Mouse (Mus musculus) urinary bladder, postnatal 14 days (tissue): Measurements from ENCODE around the gene Hibadh.
"Not testable (repeated sequence)": the region's sequence is repeated elsewhere in the genome, so short reads cannot be mapped to it uniquely, and the experiment has no call there.

Experiments
- DNase-seq: peaks from one replicate; pipeline ENCODE4 v3.0.0; 2021; ENCODE audit warnings: low spot score

The Hibadh gene

DNA sequence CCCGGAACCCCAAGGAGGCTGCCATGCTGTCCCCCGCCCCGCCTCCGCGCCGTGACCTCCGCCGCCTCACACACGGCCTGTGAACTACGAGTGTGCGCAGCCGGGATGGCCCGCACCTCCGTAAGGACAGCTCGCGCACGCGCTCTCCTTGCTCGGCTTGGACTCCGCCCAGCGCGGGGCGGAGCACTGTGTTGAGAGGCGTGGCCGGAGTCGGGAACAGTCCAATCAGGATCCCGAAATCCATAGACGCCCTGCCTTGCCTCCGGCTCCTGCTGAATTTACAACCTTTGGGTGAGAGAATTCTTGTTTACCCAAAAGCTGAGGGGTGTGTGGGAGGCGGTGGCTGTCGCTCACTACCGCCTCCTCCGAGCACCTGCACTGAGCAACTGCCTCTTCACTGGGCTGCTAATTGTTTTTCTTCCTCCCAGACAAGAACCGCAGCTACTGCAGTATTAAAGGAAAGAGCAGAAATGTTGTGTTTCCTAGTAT, at the start of gene Hibadh:
Gene Hibadh (minus strand): TSS at position 166 of the 489 bp plus-strand sequence.
- peak; percentile 97 for DNase-seq

- no peak for DNase-seq
These were observed 46.8 kb upstream of the Hibadh start for GRCm38 (mm10) chr6:52686901-52687500.

DNA sequence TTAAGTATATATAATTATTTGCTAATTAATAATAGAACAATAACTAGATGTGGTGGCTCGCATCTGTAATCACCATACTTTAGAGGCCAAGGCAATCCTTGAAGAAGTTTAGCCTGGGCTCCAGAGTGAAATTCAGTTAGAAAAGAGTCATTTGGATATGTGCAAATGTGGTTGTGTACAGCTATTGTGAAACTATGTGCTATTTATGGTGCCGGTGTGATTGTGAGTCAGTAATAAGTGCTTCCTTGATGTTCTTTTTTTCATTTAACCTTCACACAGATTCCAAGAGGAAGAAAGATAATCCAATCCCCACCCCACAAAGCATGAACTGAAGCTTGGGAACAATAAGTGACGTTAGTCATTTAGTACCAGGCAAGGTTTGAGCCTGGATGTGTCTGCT, 42.4 kb upstream of the Hibadh start:
- DNase-seq: no peak

GRCm38 (mm10) chr6:52681847-52682485, 41.8 kb upstream of the Hibadh start:
- DNase-seq: no peak

- DNase-seq: no peak
These were observed 40.4 kb upstream of the Hibadh start for GRCm38 (mm10) chr6:52680458-52681032.

DNA sequence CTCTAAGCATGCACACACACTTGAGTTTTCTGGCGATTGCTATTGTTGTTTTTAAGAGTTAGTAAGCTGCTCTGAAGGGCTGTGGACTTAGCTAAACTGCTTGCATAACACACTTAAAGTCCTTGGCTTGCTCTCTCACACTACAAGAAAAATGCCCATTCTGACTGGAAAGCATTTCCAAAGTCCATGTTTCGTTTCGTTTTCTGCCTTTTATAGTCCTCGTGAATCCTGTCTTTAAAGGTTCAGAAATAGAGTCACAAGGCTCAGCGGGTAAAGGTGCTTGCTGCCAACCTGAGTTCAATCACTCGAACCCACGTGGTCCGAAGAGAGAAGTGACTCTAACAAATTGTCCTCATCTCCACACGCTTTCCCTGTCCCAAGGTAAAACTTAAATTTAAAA, 39.4 kb upstream of the Hibadh start:
- DNase-seq: no peak

- not testable (repeated sequence) for DNase-seq
These were observed 37.3 kb upstream of the Hibadh start for GRCm38 (mm10) chr6:52677534-52677933.

DNA sequence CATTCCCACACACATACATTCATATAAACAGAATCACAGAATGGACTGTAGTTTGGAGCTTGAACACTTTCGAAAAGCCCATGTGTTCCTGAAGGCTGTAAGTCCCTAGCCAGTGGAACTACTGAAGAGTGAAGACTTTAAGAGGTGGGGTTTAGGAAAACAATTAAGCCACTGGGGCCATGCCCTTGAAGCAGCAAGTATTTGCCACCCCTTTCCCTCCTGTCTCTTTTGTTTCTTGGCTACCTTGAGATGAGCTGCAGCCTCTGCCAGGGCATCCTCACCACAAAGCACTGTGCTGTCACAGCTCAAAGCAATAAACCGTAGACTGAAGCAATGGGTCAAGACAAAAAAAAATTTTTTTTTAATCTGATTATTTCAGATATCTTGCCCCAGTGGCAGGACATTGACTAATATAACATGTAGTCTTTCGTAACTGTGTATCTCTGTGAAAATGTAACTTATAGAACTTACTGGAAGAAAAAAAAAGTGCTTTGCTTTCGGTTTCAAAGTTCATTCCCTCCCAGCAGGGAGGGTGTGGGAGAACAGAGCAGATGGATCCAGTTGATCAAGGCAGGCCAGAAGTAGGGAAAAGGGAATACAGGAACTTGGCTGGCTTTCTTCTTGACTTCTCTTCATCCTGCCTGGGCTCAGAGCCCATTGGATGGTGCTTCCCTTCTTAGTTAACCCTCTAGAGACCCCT, 35.2 kb upstream of the Hibadh start:
- peak; percentile 46 for DNase-seq

- peak; percentile 10 for DNase-seq
These were observed 34.4 kb upstream of the Hibadh start for GRCm38 (mm10) chr6:52674541-52674940.

GRCm38 (mm10) chr6:52673706-52674105, 33.5 kb upstream of the Hibadh start:
- DNase-seq: no peak

DNA sequence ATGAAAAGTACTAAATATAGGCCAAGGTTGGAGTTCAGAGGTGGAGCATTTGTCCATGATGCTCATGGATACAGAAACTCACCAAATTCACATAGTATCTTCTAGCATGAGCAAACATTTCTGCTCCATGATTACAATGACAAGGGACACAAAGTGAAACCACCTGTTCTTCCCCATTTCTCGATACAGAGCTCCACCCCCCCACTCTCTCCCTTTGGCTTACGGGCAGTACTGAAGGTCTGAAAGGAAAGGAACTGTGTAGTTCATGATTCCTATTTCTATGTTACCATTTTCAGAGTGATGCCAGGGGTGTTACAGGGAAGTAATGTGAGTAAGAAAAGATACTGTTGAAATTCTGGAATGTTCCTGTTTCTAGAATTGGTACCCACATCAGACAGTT, 32.4 kb upstream of the Hibadh start:
- no peak for DNase-seq

DNA sequence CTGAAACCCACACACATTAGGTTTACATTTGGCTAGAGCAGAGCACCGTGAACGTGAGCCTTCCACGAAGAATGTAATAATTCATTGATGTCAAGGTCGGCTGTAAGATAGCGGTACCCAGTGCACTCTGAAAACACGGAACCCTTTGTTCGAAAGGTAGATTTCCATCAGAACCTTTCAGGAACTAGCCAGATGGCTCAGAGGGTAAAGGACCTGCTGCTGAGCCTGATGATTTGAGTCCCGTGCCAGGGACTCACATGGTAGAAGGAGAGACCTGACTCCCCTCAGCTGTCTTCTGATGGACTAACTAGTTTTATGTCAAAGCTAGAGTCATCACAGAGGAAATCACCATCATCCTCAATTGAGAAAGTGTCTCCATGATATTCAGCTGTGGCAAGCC, 31.6 kb upstream of the Hibadh start:
- no peak for DNase-seq

GRCm38 (mm10) chr6:52669878-52670277, 29.7 kb upstream of the Hibadh start:
- DNase-seq: not testable (repeated sequence)

DNA sequence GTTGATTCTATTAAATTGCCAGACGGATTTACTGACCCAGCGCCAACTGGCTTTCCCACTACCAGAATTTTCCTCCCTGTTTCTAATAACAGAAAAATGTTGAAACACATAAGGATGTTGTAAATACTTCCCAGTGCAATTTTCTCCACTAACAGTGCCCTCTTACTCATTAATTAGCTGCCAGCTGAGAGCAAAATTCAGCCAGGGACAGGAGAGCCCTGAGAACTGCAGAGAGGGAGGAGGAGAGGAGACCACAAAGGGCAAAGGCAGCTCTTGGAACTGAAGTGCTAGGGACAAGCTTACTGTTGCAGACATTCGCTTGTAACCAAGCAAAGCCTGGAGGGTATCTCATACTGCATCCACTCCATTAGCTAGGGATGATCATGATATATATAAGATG, 27.5 kb upstream of the Hibadh start:
- DNase-seq: no peak

DNA sequence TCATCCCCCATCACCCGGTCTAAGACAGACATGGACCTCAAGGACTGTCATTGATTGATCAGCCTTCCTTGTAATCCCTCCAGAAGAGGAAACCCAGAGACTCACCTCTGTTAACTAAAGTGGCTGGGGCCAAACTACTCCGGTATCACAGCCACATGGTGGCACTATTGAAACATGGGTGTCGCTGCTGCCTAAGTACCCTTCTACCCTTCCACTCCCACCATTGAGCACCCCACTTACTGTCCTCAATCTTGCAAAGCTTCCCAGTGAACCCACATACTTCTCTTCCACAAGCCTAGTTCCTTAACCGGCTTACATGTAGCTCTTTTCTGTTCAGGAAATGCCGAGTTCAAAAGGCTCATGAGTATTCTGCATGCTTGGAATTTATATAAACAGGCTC, 22.8 kb upstream of the Hibadh start:
- DNase-seq: no peak

DNA sequence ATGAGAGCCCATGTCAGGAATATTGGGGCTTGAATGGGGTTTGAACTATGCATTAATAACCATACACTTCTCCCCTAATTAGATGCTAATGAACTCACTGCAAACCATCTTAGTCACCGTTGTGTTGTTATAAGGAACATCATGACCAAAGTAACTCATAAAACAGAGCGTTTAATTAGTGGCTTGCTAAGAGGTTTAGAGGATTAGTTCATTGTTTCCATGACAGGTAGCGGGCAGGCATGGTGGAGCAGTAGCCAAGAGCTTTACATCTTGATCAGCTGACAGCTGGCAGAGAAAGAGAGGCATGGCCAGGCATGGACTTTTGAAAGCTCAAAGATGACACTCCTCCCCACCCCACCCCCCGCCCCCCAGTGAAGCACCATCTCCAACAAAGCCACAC, 15.1 kb upstream of the Hibadh start:
- no peak for DNase-seq

DNA sequence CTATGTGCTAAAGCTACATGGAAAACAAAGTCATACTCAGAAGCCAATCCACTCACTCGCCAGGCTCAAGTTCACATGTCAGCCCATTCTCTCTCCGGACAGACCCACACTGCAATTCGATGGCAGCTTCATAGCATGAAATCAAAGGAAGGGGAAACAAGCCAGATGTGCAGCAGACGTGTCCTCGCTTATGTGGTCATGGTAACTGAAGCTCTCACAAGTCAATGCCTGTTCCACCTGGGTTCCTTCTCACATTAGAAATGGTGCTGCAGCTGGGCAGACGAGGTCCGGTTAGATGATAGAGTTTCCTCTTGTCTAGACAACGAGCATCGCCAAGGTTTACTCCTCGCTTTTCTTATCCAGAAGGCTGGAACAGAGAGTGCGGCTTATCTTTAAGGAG, 8.6 kb upstream of the Hibadh start:
- DNase-seq: no peak

- no peak for DNase-seq
These were observed 7.8 kb upstream of the Hibadh start for GRCm38 (mm10) chr6:52648031-52648430.

GRCm38 (mm10) chr6:52645926-52646325, 5.7 kb upstream of the Hibadh start:
- no peak for DNase-seq

GRCm38 (mm10) chr6:52642152-52642551, 2.0 kb upstream of the Hibadh start:
- no peak for DNase-seq

GRCm38 (mm10) chr6:52641076-52641475, 887 bp upstream of the Hibadh start:
- no peak for DNase-seq

- DNase-seq: no peak
These were observed 504 bp downstream of the Hibadh start for GRCm38 (mm10) chr6:52639546-52640223.
